Mouse (Mus musculus) right cerebral cortex, postnatal 36 days (tissue): Measurements from ENCODE around the gene Elmo3.

Experiments used
- DNase-seq, 2 experiments: peaks; one replicate each; pipeline ENCODE4 v3.0.0; 2022; ENCODE audit warnings: low spot score in 2 of 2, mixed read lengths in 1 of 2

Gene Elmo3

GRCm38 (mm10) chr8:105298351-105299252, 6.8 kb upstream of the Elmo3 start:
- DNase-seq, result no peak

GRCm38 (mm10) chr8:105299962-105300361, 5.4 kb upstream of the Elmo3 start:
- DNase-seq, result no peak

GRCm38 (mm10) chr8:105303396-105303795, 2.0 kb upstream of the Elmo3 start:
- DNase-seq, result no peak

GRCm38 (mm10) chr8:105303874-105304273, 1.5 kb upstream of the Elmo3 start:
- no peak for DNase-seq

- DNase-seq, result no peak
Observed at GRCm38 (mm10) chr8:105304325-105305210, 833 bp upstream of the Elmo3 start.

GRCm38 (mm10) chr8:105306146-105306691, 818 bp downstream of the Elmo3 start:
- no peak for DNase-seq

GRCm38 (mm10) chr8:105307670-105308069, 2.3 kb downstream of the Elmo3 start:
- DNase-seq, result no peak

GRCm38 (mm10) chr8:105308428-105308827, 3.0 kb downstream of the Elmo3 start:
- DNase-seq, result no peak

- no peak for DNase-seq
Observed at GRCm38 (mm10) chr8:105309142-105309847, 3.9 kb downstream of the Elmo3 start.

GRCm38 (mm10) chr8:105310118-105310517, 4.7 kb downstream of the Elmo3 start:
- no peak for DNase-seq

- no peak for DNase-seq
Observed at GRCm38 (mm10) chr8:105311718-105312117, 6.3 kb downstream of the Elmo3 start.

- DNase-seq, result no peak
Observed at GRCm38 (mm10) chr8:105312891-105313481, 7.6 kb downstream of the Elmo3 start.

- no peak for DNase-seq
Observed at GRCm38 (mm10) chr8:105313622-105314402, 8.4 kb downstream of the Elmo3 start.

GRCm38 (mm10) chr8:105315073-105315769, 9.8 kb downstream of the Elmo3 start:
- no peak for DNase-seq

- no peak for DNase-seq
Observed at GRCm38 (mm10) chr8:105317941-105318340, 12.5 kb downstream of the Elmo3 start.

- DNase-seq, result no peak
Observed at GRCm38 (mm10) chr8:105318662-105319190, 13.3 kb downstream of the Elmo3 start.

- no peak for DNase-seq
Observed at GRCm38 (mm10) chr8:105323183-105323582, 17.8 kb downstream of the Elmo3 start.

- DNase-seq, result no peak
Observed at GRCm38 (mm10) chr8:105325641-105326093, 20.3 kb downstream of the Elmo3 start.

- peak; percentile 94 to 95 for DNase-seq
Observed at GRCm38 (mm10) chr8:105326141-105326672, 20.8 kb downstream of the Elmo3 start, which contains the start of the genes Lrrc29 and Tmem208. Lrrc29 (minus strand) TSS chr8:105326278. Tmem208 (plus strand) TSS chr8:105326354.
